Mouse (Mus musculus): Measurements from ENCODE around the gene Xpot. TPM values are rescaled to one million over a fixed set of nuclear protein-coding genes. Genes with fewer than 3 reads are reported as not detected.

The Xpot gene
- polyA plus RNA-seq, 1 experiment from 2014 or later, result 58.3 TPM

GRCm38 (mm10) chr10:121585056-121585790 lies 40.9 kb downstream of the Xpot start:
- Histone ChIP-seq H3K9me3 (no peaks in the 10 kb centered on the region), H3K36me3 (replicated peaks) (peaks cover 59% of the 10 kb centered on the region), H3K4me3 (peak overlapping the region; percentile 92), H3K27ac (replicated peaks) (no peak overlapping the region), H3K27me3 (replicated peaks; ENCODE audit: low read depth, poor library complexity, severe bottlenecking) (no peaks in the 10 kb centered on the region), H3K4me1 (peaks cover 13% of the 10 kb centered on the region)
- no peak for DNase-seq (ENCODE audit: low spot score)
- 91% methylated on average over 20 of the region's 20 CpGs for WGBS

DNA sequence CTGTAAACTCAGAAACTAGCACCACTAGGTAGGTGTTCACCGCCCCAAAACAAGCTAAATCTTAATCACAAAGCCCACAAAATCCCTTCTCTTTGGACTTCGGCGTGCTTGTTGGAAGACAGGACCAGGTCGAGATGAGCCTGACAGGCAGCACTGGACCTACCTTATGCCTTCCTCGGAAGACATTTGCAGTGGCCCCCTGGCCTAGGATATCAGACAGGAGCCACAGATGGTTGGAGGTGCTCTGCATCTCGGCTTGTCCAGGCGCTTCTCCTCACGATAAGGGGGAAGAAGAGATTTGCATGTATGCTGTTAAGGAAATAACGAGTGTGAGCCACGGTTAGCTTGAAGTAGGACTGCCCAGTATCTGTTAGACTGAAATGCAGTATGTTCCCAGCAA lies 42.1 kb downstream of the Xpot start:
- Histone ChIP-seq H3K4me1 (peaks cover 13% of the 10 kb centered on the region), H3K9me3 (no peaks in the 10 kb centered on the region), H3K27me3 (replicated peaks; ENCODE audit: low read depth, poor library complexity, severe bottlenecking) (no peaks in the 10 kb centered on the region), H3K27ac (replicated peaks) (no peak overlapping the region), H3K4me3 (no peak overlapping the region), H3K36me3 (replicated peaks) (peaks cover 53% of the 10 kb centered on the region)
- 95% methylated on average over 10 of the region's 10 CpGs for WGBS
- no peak for DNase-seq (ENCODE audit: low spot score)

DNA sequence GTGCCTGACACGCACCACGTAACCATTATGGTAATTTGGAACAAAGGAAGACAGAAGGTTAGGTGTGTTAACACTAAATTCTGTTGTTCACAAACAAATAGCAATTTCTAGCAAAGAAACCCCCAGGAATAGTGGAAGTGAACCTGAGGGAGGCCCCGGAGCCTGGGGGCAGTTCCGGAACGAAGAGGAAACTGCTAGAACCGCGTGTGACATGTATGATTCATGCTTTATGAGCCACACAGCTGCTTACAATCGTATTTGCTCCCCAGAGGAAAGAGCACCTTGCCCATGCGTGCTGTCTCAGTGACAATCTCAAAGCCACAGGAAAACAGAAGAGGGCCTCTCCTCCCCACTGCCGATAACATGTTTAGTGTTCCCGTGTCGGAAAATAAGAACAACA lies 43.1 kb downstream of the Xpot start:
- Histone ChIP-seq H3K4me1 (peaks cover 13% of the 10 kb centered on the region), H3K27ac (replicated peaks) (no peak overlapping the region), H3K36me3 (replicated peaks) (peaks cover 52% of the 10 kb centered on the region), H3K27me3 (replicated peaks; ENCODE audit: low read depth, poor library complexity, severe bottlenecking) (no peaks in the 10 kb centered on the region), H3K4me3 (no peak overlapping the region), H3K9me3 (no peaks in the 10 kb centered on the region)
- WGBS, result 96% methylated on average over 12 of the region's 12 CpGs
- no peak for DNase-seq (ENCODE audit: low spot score)

DNA sequence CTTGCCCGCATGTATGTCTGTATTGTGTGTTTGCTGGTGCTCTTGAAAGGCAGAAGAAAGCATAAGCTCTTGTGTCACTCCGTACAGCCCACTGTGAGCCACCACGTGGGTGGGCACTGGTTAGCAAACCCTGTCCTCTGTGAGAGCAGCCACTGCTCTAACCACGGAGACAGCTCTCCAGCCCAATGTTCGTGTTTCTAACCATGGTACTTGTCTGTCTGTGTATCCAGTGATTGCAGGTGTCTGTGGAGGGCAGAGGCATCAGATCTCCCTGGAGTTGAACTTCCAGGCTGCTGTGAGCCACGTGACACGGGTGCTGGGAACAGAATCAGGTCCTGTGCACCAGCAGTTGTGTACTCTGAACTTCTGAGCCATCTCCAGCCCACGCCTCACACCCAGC lies 43.8 kb downstream of the Xpot start:
- H3K36me3 ChIP-seq (replicated peaks), result peaks cover 58% of the 10 kb centered on the region
- H3K9me3 ChIP-seq, result no peaks in the 10 kb centered on the region
- H3K4me1 ChIP-seq, result peaks cover 13% of the 10 kb centered on the region
- 94% methylated on average over 8 of the region's 8 CpGs for WGBS
- DNase-seq (ENCODE audit: low spot score), result no peak
- H3K27ac ChIP-seq (replicated peaks), result no peak overlapping the region
- no peaks in the 10 kb centered on the region for H3K27me3 ChIP-seq (replicated peaks; ENCODE audit: low read depth, poor library complexity, severe bottlenecking)
- H3K4me3 ChIP-seq, result no peak overlapping the region

- WGBS, result 89% methylated on average over 6 of the region's 6 CpGs
- H3K36me3 ChIP-seq (replicated peaks), result peaks cover 63% of the 10 kb centered on the region
Measured at GRCm38 (mm10) chr10:121581405-121581804, 44.7 kb downstream of the Xpot start.

DNA sequence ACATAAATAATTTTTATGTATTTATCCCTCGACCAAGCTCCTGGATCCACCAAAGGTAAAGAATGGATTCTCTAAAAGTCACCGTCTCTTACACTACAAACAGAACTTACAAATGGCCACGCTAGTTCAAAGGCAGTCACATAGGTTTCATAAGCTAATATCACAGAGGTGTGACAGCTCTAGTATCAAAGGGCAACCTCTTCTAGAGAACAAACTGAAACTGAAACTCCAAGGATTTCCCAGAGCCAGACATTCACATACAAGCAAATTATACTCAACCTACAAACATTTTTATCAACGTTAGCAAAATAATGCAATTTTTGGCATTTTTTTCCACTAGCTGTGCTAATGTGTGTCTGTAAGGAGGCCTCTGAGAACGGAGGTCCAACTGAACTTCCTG lies 45.8 kb downstream of the Xpot start:
- no peak for DNase-seq (ENCODE audit: low spot score)
- WGBS, result 96% methylated on average over 5 of the region's 5 CpGs
- no peak overlapping the region for H3K27ac ChIP-seq (replicated peaks)
- peaks cover 4% of the 10 kb centered on the region for H3K4me1 ChIP-seq
- H3K36me3 ChIP-seq (replicated peaks), result peaks cover 73% of the 10 kb centered on the region
- H3K4me3 ChIP-seq, result no peak overlapping the region
- no peaks in the 10 kb centered on the region for H3K27me3 ChIP-seq (replicated peaks; ENCODE audit: low read depth, poor library complexity, severe bottlenecking)
- no peaks in the 10 kb centered on the region for H3K9me3 ChIP-seq

More at GRCm38 (mm10) chr10:121581405-121581804, 44.7 kb downstream of the Xpot start:
- H3K4me1 ChIP-seq, result peaks cover 11% of the 10 kb centered on the region
- H3K4me3 ChIP-seq, result no peak overlapping the region
- H3K27me3 ChIP-seq (replicated peaks; ENCODE audit: low read depth, poor library complexity, severe bottlenecking), result no peaks in the 10 kb centered on the region
- H3K27ac ChIP-seq (replicated peaks), result no peak overlapping the region
- DNase-seq (ENCODE audit: low spot score), result no peak
- no peaks in the 10 kb centered on the region for H3K9me3 ChIP-seq

DNA sequence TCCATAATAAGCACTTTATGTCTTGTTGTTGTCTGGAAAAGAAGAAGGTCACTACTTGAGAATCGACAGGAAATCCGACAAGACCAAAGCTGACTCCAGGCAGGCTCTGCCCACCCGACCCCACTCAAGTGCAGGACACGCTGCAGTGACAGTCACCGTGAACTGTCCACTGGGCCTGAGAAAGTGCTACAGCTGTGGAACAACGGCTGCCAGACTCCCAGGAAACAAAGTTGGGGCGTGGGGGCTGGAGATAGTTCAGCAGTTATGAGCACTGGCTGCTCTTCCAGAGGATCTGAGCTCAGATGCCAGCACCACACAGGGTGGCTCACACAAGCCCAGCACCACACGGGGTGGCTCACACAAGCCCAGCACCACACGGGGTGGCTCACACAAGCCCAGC lies 49.8 kb downstream of the Xpot start:
- no peaks in the 10 kb centered on the region for H3K4me1 ChIP-seq
- H3K4me3 ChIP-seq, result no peak overlapping the region
- no peaks in the 10 kb centered on the region for H3K27me3 ChIP-seq (replicated peaks; ENCODE audit: low read depth, poor library complexity, severe bottlenecking)
- WGBS, result 91% methylated on average over 9 of the region's 9 CpGs
- H3K9me3 ChIP-seq, result no peaks in the 10 kb centered on the region
- no peak overlapping the region for H3K27ac ChIP-seq (replicated peaks)
- DNase-seq (ENCODE audit: low spot score), result no peak
- peaks cover 70% of the 10 kb centered on the region for H3K36me3 ChIP-seq (replicated peaks)

DNA sequence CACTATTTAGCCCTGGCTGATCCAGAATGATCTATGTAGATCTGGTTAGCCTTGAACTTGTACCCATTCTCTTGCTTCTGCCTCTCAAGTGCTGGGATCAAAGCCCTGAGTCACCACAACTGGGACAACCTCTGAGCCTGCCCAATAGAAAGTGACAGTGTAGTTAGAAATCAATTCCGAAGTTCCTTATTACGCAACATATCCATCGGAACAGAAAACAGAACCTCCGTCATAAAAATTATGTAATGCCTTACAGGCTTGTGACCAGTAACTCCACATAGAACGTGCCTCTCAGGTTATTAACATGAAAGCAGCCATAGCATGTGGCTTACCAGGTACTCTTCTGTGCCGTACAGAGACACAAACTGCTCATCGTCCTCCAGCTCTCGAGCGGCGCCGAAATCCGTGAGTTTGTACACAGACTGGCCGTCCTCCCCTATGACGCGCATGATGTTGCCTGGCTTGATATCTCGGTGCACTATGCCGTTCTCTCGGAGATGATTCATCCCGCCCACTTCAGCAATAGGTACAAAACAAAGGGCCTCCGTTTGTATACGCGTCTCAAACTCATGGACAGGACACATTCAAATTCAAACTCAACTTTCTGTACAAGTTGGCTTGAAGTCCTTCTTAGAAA lies 54.5 kb downstream of the Xpot start:
- DNase-seq (ENCODE audit: low spot score), result no peak
- H3K4me1 ChIP-seq, result peaks cover 16% of the 10 kb centered on the region
- no peaks in the 10 kb centered on the region for H3K27me3 ChIP-seq (replicated peaks; ENCODE audit: low read depth, poor library complexity, severe bottlenecking)
- 96% methylated on average over 22 of the region's 22 CpGs for WGBS
- no peaks in the 10 kb centered on the region for H3K9me3 ChIP-seq
- H3K27ac ChIP-seq (replicated peaks), result no peak overlapping the region
- peaks cover 74% of the 10 kb centered on the region for H3K36me3 ChIP-seq (replicated peaks)
- no peak overlapping the region for H3K4me3 ChIP-seq

DNA sequence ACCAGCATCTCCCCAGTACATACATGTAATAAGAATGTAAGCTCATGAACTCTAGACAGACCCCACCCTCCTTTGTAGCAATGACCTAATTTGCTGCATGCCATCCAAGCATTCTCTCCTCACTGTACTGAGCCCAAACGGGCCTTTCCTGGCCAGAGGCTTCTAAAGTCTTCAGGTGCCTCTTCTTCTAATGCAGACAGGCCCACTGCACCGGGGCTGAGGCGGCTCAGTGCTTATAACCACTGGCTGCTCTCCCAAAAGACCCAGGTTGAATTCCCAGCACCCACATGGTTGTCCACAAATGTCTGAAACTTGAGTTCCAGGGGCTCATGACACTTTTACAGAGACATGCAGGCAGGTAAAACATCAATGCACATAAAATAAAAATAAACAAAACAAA lies 55.1 kb downstream of the Xpot start:
- DNase-seq (ENCODE audit: low spot score), result no peak
- H3K27ac ChIP-seq (replicated peaks), result no peak overlapping the region
- peaks cover 70% of the 10 kb centered on the region for H3K36me3 ChIP-seq (replicated peaks)
- no peaks in the 10 kb centered on the region for H3K9me3 ChIP-seq
- H3K4me3 ChIP-seq, result no peak overlapping the region
- 92% methylated on average over 3 of the region's 3 CpGs for WGBS
- peaks cover 16% of the 10 kb centered on the region for H3K4me1 ChIP-seq
- H3K27me3 ChIP-seq (replicated peaks; ENCODE audit: low read depth, poor library complexity, severe bottlenecking), result no peaks in the 10 kb centered on the region

GRCm38 (mm10) chr10:121569796-121570195 lies 56.3 kb downstream of the Xpot start:
- WGBS, result 73% methylated on average over 6 of the region's 6 CpGs
- peaks cover 16% of the 10 kb centered on the region for H3K4me1 ChIP-seq
- peaks cover 70% of the 10 kb centered on the region for H3K36me3 ChIP-seq (replicated peaks)
- no peaks in the 10 kb centered on the region for H3K27me3 ChIP-seq (replicated peaks; ENCODE audit: low read depth, poor library complexity, severe bottlenecking)
- DNase-seq (ENCODE audit: low spot score), result no peak
- 0 out of 2 replicates have a peak overlapping the region, but pooled peaks have one; percentile 35 for H3K27ac ChIP-seq (replicated peaks)
- H3K9me3 ChIP-seq, result no peaks in the 10 kb centered on the region
- no peak overlapping the region for H3K4me3 ChIP-seq

- no peaks in the 10 kb centered on the region for H3K9me3 ChIP-seq
- no peaks in the 10 kb centered on the region for H3K27me3 ChIP-seq (replicated peaks; ENCODE audit: low read depth, poor library complexity, severe bottlenecking)
- H3K36me3 ChIP-seq (replicated peaks), result peaks cover 70% of the 10 kb centered on the region
- WGBS, result 10% methylated on average over 23 of the region's 23 CpGs
- H3K4me1 ChIP-seq, result peaks cover 16% of the 10 kb centered on the region
- DNase-seq (ENCODE audit: low spot score), result peak; percentile 63
- H3K4me3 ChIP-seq, result peak overlapping the region; percentile 37; the same call in 1 of the 2 replicates
- peak overlapping the region; percentile 61 for H3K27ac ChIP-seq (replicated peaks)
Measured at GRCm38 (mm10) chr10:121569001-121569589, 57.0 kb downstream of the Xpot start.

DNA sequence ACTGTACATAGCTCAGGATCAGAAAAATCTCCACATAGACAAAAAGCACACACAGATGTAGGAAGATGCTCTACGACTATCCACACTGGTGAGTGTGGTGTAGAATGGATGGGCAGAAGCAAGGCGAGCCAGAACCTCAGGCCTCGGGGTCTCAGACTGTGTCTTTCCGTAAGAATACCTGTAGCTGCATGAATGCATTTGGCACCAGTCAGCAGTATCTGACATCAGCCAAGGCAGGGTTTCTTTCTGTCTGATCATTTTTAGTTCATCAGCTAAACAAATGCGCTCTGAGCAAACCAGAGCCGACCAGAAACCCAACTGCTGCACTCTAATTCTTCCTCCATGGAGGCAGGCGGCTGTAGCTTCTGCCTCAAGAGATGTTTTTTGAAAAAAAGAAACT lies 57.6 kb downstream of the Xpot start:
- DNase-seq (ENCODE audit: low spot score), result no peak
- 66% methylated on average over 7 of the region's 7 CpGs for WGBS
- peak overlapping the region; percentile 61; the same call in 1 of the 2 replicates for H3K27ac ChIP-seq (replicated peaks)
- H3K4me1 ChIP-seq, result peaks cover 16% of the 10 kb centered on the region
- peak overlapping the region; percentile 37; the same call in 1 of the 2 replicates for H3K4me3 ChIP-seq
- peaks cover 73% of the 10 kb centered on the region for H3K36me3 ChIP-seq (replicated peaks)
- no peaks in the 10 kb centered on the region for H3K9me3 ChIP-seq
- no peaks in the 10 kb centered on the region for H3K27me3 ChIP-seq (replicated peaks; ENCODE audit: low read depth, poor library complexity, severe bottlenecking)

GRCm38 (mm10) chr10:121568026-121568425 lies 58.1 kb downstream of the Xpot start:
- Histone ChIP-seq H3K27me3 (replicated peaks; ENCODE audit: low read depth, poor library complexity, severe bottlenecking) (no peaks in the 10 kb centered on the region), H3K4me3 (no peak overlapping the region), H3K9me3 (no peaks in the 10 kb centered on the region), H3K27ac (replicated peaks) (no peak overlapping the region), H3K4me1 (peaks cover 16% of the 10 kb centered on the region), H3K36me3 (replicated peaks) (peaks cover 78% of the 10 kb centered on the region)
- 93% methylated on average over 10 of the region's 10 CpGs for WGBS
- no peak for DNase-seq (ENCODE audit: low spot score)

All from embryonic facial prominence, embryonic 10.5 days (tissue).